Mouse (Mus musculus) layer of hippocampus, postnatal 36 days (tissue): ENCODE results near the gene Ahr. TPM values are rescaled to one million over a fixed set of nuclear protein-coding genes. Genes with fewer than 3 reads are reported as not detected.

Source experiments
- DNase-seq, 2 experiments: peaks; one replicate each; pipeline ENCODE4 v3.0.0; 2022
- total RNA-seq, 2 experiments: library from RNA; stranded (reverse); gene quantifications; 2 replicates each; pipeline ENCODE4 v1.2.3; 2021

The Ahr gene
- total RNA-seq, 2 experiments from 2014 or later, result 6.9 to 7.4 TPM

DNA sequence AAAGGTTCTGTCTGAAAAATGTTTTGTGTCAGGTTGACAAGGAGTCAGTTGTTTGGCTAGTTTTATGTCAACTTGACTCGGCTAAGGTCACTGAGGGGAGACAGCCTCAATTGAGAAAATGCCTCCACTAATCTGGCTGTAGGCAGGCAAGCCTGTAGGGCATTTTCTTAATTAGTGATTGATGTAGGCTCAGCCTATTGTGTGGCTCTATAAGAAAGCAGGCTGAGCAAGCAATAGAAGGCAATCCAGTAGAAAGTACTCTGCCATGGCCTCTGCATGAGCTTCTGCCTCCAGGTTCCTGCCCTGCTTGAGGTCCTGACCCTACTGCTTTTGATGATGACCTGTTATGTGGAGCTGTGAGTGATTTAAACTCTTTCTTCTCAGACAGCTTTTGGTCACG, 33.4 kb downstream of the Ahr start:
- no peak for DNase-seq

DNA sequence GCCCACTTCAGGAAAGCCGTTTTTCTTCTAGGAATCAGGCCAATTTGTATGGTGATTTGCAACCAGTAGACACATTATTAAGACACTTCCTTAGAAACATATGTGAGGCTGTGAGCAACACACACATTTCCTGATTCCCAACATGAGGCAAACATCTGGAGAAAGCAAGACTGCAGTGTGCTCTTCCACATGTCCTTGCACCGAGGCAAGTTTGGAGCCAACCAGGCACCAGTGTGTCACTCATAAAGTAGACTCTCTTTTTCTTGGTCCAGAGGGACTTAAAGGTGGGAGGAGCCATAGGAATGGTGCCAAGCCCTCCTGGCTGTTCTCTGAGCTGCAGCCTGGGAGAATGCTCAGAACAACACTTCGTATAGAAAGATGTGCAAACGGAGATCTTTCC, 39.6 kb downstream of the Ahr start:
- no peak for DNase-seq

DNA sequence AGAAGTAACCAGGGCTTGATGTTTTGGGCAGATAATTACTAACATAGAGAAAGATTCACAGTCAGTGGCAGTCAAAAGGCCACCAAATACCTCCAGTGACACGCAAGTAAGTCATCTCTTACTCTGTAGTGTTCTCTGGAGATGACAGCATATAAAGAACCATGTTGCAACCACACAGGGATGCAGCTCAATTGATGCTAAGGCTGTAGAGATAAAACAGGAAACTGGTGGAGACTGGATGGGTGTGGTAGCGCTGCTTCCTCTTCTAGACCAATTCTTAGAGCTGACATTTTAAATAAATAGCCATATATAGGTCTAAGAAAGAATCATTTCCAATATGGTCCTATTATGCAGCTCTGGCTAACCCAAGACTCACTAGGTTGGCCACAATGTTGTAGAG, 54.1 kb downstream of the Ahr start:
- no peak for DNase-seq

DNA sequence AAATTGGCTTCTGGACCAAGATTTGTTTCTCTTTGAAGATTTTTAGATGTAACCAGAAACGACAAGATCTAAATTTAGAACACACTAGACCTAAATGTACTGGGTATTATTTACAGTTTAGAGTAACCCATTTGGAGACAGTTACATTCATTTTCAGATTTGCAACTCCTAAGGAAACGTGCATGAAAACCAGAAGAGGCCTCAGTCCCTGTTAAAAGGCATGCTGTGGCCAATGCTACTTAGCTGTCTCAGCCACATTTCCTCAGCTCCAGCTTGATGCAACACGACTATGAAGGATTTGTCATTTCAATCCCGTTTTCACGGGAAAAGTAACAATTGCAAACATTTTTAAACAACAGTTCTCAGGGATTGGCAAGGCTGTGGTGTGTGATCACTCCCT, 55.9 kb downstream of the Ahr start:
- DNase-seq, result no peak

DNA sequence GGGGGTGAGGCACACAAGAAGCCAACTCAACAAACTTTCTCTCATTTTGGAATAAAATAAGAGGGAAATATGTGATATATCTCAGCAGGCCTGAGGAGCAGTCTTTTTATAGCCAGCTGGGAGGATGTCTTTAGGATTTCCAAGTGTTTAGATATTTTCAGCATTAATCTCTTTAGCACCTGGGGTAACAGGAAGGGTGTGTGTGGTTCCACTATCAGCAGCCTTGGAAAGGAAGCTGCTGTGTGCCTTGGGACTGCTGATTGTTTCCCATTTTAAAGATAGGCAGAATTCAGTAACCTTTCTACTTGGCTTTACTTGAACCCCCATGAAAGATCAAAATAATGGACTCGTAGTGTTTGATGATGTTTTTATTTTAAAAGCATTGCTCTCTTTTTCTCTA, 71.4 kb downstream of the Ahr start:
- DNase-seq, result no peak

DNA sequence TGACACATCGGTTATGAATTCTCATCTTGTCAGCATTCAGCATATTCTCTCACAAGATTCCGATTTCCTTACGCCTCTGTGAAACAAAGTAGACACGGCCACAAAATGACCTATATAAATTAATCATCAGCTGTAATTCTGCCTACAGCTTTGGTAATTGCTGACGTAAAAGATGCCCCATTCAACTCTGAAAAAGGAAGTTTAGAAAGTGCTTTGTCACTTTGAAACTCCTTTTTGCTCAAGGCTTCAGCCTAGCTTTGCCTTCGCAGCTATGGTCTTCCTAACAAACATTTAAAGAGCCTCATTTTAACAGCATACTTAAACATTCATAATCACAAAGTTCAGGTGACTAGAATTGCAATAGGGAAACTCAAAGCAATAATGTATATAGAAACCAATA, 72.2 kb downstream of the Ahr start:
- no peak for DNase-seq

DNA sequence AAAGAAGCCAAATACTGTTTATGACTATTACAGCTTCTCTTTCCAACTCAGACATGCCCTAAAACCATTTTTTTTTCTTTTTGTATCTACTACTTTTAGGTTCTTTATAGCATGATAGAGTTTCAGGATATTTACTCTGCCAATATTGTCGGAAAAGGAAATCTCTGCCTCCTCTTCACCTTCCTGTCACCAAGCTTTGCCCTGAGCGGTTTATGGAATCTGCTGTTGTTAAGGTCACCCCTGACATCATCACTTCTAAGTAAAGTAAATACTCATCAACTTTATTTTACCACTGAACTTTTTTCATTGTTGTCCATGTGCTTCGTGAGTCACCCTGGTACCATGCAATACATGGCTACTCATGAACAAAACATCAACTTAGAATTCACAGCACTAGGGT, 75.2 kb downstream of the Ahr start:
- no peak for DNase-seq
